Mouse (Mus musculus) left cerebral cortex, adult 18-20 months (tissue): Measurements from ENCODE around the gene Arih2. TPM values are rescaled to one million over a fixed set of nuclear protein-coding genes. Genes with fewer than 3 reads are reported as not detected.

Experiments used
- DNase-seq, 2 experiments: peaks; one replicate each; pipeline ENCODE4 v3.0.0; 2021 to 2022; ENCODE audit warnings: low spot score in 2 of 2, mixed read lengths in 1 of 2
- total RNA-seq, 2 experiments: library from RNA; stranded (reverse); gene quantifications; 2 replicates each; pipeline ENCODE4 v1.2.3; 2021

Arih2 gene
- total RNA-seq, 2 experiments from 2014 or later, result 51.0 to 51.8 TPM

- DNase-seq, result no peak
Observed at GRCm38 (mm10) chr9:108591462-108591861, 57.7 kb downstream of the Arih2 start.

GRCm38 (mm10) chr9:108589229-108589628 is 60.0 kb downstream of the Arih2 start:
- DNase-seq, result no peak

- DNase-seq, result peak; percentile 80 to 89
Observed at GRCm38 (mm10) chr9:108587571-108588180, 61.5 kb downstream of the Arih2 start.

- DNase-seq, result no peak
Observed at GRCm38 (mm10) chr9:108579344-108579690, 69.9 kb downstream of the Arih2 start.

- DNase-seq, result peak; percentile 78 to 84
Observed at GRCm38 (mm10) chr9:108578545-108579343, 70.4 kb downstream of the Arih2 start, which contains the start of gene Wdr6. Gene Wdr6, minus strand, starts transcription at chr9:108578739.

- no peak for DNase-seq
Observed at GRCm38 (mm10) chr9:108577934-108578544, 71.1 kb downstream of the Arih2 start.

- no peak for DNase-seq
Observed at GRCm38 (mm10) chr9:108577025-108577424, 72.2 kb downstream of the Arih2 start.

- no peak for DNase-seq
Observed at GRCm38 (mm10) chr9:108575321-108576297, 73.6 kb downstream of the Arih2 start.

GRCm38 (mm10) chr9:108574921-108575320 is 74.3 kb downstream of the Arih2 start:
- DNase-seq, result no peak

- DNase-seq, result no peak
Observed at GRCm38 (mm10) chr9:108573774-108574690, 75.2 kb downstream of the Arih2 start.

GRCm38 (mm10) chr9:108572321-108572720 is 76.9 kb downstream of the Arih2 start:
- DNase-seq, result no peak

GRCm38 (mm10) chr9:108571401-108571973 is 77.7 kb downstream of the Arih2 start:
- no peak for DNase-seq

- DNase-seq, result peak; percentile 74 to 75
Observed at GRCm38 (mm10) chr9:108570207-108570896, 78.8 kb downstream of the Arih2 start.

GRCm38 (mm10) chr9:108569381-108570206 is 79.6 kb downstream of the Arih2 start, which contains the start of gene Dalrd3:
Gene Dalrd3, plus strand, starts transcription at chr9:108569886.
- peak; percentile 84 to 92 for DNase-seq

- no peak for DNase-seq
Observed at GRCm38 (mm10) chr9:108568511-108568921, 80.7 kb downstream of the Arih2 start.

- no peak for DNase-seq
Observed at GRCm38 (mm10) chr9:108567931-108568419, 81.2 kb downstream of the Arih2 start.
